Mouse (Mus musculus) G1E (cell line): Measurements from ENCODE around the gene Bod1l.

Experiments used
- CTCF ChIP-seq: IDR thresholded peaks from 2 replicates; pipeline ENCODE4 v1.5.1; 2012; ENCODE audit warnings: low read depth, low read length, inconsistent platforms, mixed read lengths
- POLR2AphosphoS5 ChIP-seq: IDR thresholded peaks from 2 replicates; pipeline ENCODE4 v1.6.1; 2012; ENCODE audit warnings: low read depth, low read length, inconsistent platforms; ENCODE audit not compliant: insufficient replicate concordance

- TF ChIP-seq POLR2AphosphoS5 = no peak
- TF ChIP-seq CTCF = no peak
Observed at GRCm38 (mm10) chr5:41871164-41871563, 27.0 kb upstream of the Bod1l start.
